Mouse (Mus musculus) brain, embryonic 14.5 days (tissue): ENCODE measurements at regions not wholly inside any gene's neighbourhood (a gene's known extent, or its start where the extent isn't known, plus 50 kb on each side); places are given as distances from the start of the nearest gene placed in this dataset.

Experiments
- CTCF ChIP-seq: fragments of 200-500 bp; IDR thresholded peaks from 2 replicates; pipeline ENCODE4 v1.5.1; 2012; ENCODE audit warnings: inconsistent platforms, mild to moderate bottlenecking, moderate library complexity, borderline replicate concordance; ENCODE audit not compliant: insufficient read depth, insufficient read length; ENCODE audit errors: extremely low read depth
- POLR2A ChIP-seq: fragments of 200-500 bp; IDR thresholded peaks from 2 replicates; pipeline ENCODE4 v1.6.1; 2012; ENCODE audit warnings: mild to moderate bottlenecking, inconsistent platforms, borderline replicate concordance; ENCODE audit not compliant: poor library complexity, insufficient read depth, insufficient read length, severe bottlenecking; ENCODE audit errors: extremely low read depth

DNA sequence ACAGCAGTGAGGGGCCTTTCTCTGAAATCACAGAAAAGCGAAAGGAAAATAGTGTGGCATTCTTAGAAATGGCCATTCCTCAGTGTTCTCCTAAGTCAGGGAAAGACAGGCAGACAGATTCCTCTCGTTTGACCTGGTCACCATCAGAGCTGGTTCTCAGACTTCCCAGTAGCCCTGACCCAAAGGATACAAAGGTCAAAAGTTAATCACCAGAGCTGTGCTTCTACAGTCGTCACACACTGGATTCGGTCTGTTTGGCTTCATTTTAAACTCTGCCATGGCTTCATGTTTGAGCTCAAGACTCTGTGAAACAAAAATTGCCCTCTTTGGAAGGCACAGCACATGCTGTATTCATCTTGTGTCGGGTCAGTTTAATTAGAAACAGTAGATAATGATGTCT lies 255.6 kb downstream of the Kcnj2 start:
- TF ChIP-seq CTCF: no peak
- TF ChIP-seq POLR2A: no peak
